Mouse (Mus musculus) gonadal fat pad, adult 2 months (tissue): ENCODE data around the gene Foxg1. TPM values are rescaled to one million over a fixed set of nuclear protein-coding genes. Genes with fewer than 3 reads are reported as not detected.

Experiments used
- DNase-seq: peaks from one replicate; pipeline ENCODE4 v3.0.0-alpha.2; 2012; ENCODE audit warnings: low read depth
- polyA plus RNA-seq: library from polyadenylated mRNA; depleted of rRNA; stranded (reverse); fragments of >200 nt; gene quantifications from 2 replicates; pipeline ENCODE4 v1.2.3, GENCODE M21; 2012; rRNA removed

Foxg1 gene
- polyA plus RNA-seq, 1 experiment, result not detected

DNA sequence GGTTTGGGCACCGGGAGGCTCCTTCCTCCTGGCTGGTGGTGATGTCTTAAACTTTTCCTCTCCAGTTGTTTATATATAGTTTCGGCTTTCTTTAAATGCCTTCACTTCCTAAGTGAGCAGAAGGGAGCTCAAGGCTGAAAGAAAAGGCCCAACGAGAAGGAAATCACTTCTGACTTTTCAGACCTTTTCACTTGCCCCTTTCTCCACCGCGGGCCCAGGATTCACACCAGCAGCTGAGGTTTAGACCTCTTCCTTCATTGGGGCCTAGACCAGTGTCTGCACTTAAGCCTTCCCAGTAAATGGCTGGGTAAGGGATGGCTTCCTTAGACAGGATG, 19.3 kb downstream of the Foxg1 start:
- no peak for DNase-seq

GRCm38 (mm10) chr12:49409833-49410232, 27.4 kb downstream of the Foxg1 start:
- DNase-seq, result no peak

DNA sequence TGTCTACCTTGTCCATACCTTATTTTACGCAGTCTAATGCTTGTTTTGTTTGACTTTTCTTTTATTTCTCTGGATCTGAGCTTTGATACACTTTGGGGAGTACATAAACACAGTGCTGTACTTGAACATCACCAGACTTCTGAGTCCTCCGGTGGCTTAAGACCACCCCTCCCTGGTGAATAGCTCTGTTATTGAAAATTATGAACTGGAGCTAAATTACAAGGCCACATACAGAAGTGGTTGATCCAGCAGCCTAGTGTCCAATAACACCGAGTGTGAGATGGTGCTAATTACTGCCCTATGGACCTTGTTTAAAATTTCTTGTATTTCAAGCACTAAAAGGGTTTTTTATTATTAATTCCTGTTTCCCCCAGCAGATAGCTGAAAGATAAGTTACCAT, 35.5 kb downstream of the Foxg1 start:
- no peak for DNase-seq

Other genes starting within 250 kb of the Foxg1 start
- gene Gm43517, start 2.5 kb downstream of the Foxg1 start, polyA plus RNA-seq, result not detected in 2 replicates